Mouse (Mus musculus): ENCODE results near the gene Cited2.

GRCm38 (mm10) chr10:17729476-17729875 lies 6.5 kb downstream of the Cited2 start:
- no peak for TF ChIP-seq CTCF (IDR thresholded peaks at IDR 0.05; ENCODE audit: control insufficient read depth, insufficient read depth, low read length)
- no peak for TF ChIP-seq POLR2A (IDR thresholded peaks at IDR 0.05; ENCODE audit: borderline replicate concordance, control insufficient read depth, low read depth, low read length)
